Mouse (Mus musculus): ENCODE measurements at regions not wholly inside any gene's neighbourhood (a gene's known extent, or its start where the extent isn't known, plus 50 kb on each side); places are given as distances from the start of the nearest gene placed in this dataset.

GRCm38 (mm10) chr6:89069108-89069507 is 167.1 kb downstream of the Tpra1 start:
- no peaks in the 10 kb centered on the region for H3K4me1 ChIP-seq (ENCODE audit: insufficient read depth, low read depth, low read length)
- no peak overlapping the region for H3K4me3 ChIP-seq (ENCODE audit: low read depth, low read length)
- TF ChIP-seq POLR2AphosphoS5 (IDR thresholded peaks at IDR 0.05; ENCODE audit: insufficient replicate concordance, low read depth, low read length) (no peak), GATA1 (IDR thresholded peaks at IDR 0.05; ENCODE audit: borderline replicate concordance, low read length) (no peak), TAL1 (conservative IDR thresholded peaks at IDR 0.05; ENCODE audit: low read depth, low read length) (no peak), GATA2 (IDR thresholded peaks at IDR 0.05; ENCODE audit: borderline replicate concordance, low read depth, low read length) (no peak), CTCF (IDR thresholded peaks at IDR 0.05; ENCODE audit: low read depth, low read length) (no peak)
- no peak for ATAC-seq (ENCODE audit: extremely low read depth, insufficient number of reproducible peaks, low FRiP score, poor library complexity, severe bottlenecking)
- no peak for DNase-seq (ENCODE audit: low spot score)
- no peaks in the 10 kb centered on the region for H3K36me3 ChIP-seq (replicated peaks)
- no peaks in the 10 kb centered on the region for H3K9me3 ChIP-seq (replicated peaks)
- no peaks in the 10 kb centered on the region; the same call in 1 of the 2 replicates for H3K27me3 ChIP-seq (ENCODE audit: insufficient read depth, low read length)

- H3K9me3 ChIP-seq (replicated peaks) = no peaks in the 10 kb centered on the region
- no peaks in the 10 kb centered on the region for H3K4me1 ChIP-seq (ENCODE audit: insufficient read depth, low read depth, low read length)
- H3K4me3 ChIP-seq (ENCODE audit: low read depth, low read length) = no peak overlapping the region
- H3K36me3 ChIP-seq (replicated peaks) = no peaks in the 10 kb centered on the region
- peak; percentile 54 for DNase-seq (ENCODE audit: low spot score)
- TF ChIP-seq CTCF (IDR thresholded peaks at IDR 0.05; ENCODE audit: low read depth, low read length) = no peak
- TF ChIP-seq POLR2AphosphoS5 (IDR thresholded peaks at IDR 0.05; ENCODE audit: insufficient replicate concordance, low read depth, low read length) = no peak
- TF ChIP-seq GATA2 (IDR thresholded peaks at IDR 0.05; ENCODE audit: borderline replicate concordance, low read depth, low read length) = no peak
- no peak for TF ChIP-seq TAL1 (conservative IDR thresholded peaks at IDR 0.05; ENCODE audit: low read depth, low read length)
- no peak for TF ChIP-seq GATA1 (IDR thresholded peaks at IDR 0.05; ENCODE audit: borderline replicate concordance, low read length)
- H3K27me3 ChIP-seq (ENCODE audit: insufficient read depth, low read length) = no peaks in the 10 kb centered on the region; the same call in 1 of the 2 replicates
- ATAC-seq (ENCODE audit: extremely low read depth, insufficient number of reproducible peaks, low FRiP score, poor library complexity, severe bottlenecking) = no peak; the same call in 1 of the 2 replicates
Observed at GRCm38 (mm10) chr6:89070011-89070410, 168.0 kb downstream of the Tpra1 start.

GRCm38 (mm10) chr6:89071766-89072165 is 169.7 kb downstream of the Tpra1 start:
- Histone ChIP-seq H3K4me1 (ENCODE audit: insufficient read depth, low read depth, low read length) (no peaks in the 10 kb centered on the region), H3K9me3 (replicated peaks) (no peaks in the 10 kb centered on the region), H3K27me3 (ENCODE audit: insufficient read depth, low read length) (no peaks in the 10 kb centered on the region), H3K4me3 (ENCODE audit: low read depth, low read length) (no peak overlapping the region), H3K36me3 (replicated peaks) (no peaks in the 10 kb centered on the region)
- ATAC-seq (ENCODE audit: extremely low read depth, insufficient number of reproducible peaks, low FRiP score, poor library complexity, severe bottlenecking) = no peak
- no peak for DNase-seq (ENCODE audit: low spot score)
- no peak for TF ChIP-seq CTCF (IDR thresholded peaks at IDR 0.05; ENCODE audit: low read depth, low read length)
- TF ChIP-seq TAL1 (conservative IDR thresholded peaks at IDR 0.05; ENCODE audit: low read depth, low read length) = no peak

GRCm38 (mm10) chr6:89072569-89072968 is 170.5 kb downstream of the Tpra1 start:
- Histone ChIP-seq H3K27me3 (ENCODE audit: insufficient read depth, low read length) (no peaks in the 10 kb centered on the region), H3K4me3 (ENCODE audit: low read depth, low read length) (no peak overlapping the region), H3K36me3 (replicated peaks) (no peaks in the 10 kb centered on the region), H3K9me3 (replicated peaks) (no peaks in the 10 kb centered on the region), H3K4me1 (ENCODE audit: insufficient read depth, low read depth, low read length) (no peaks in the 10 kb centered on the region)
- no peak for TF ChIP-seq GATA1 (IDR thresholded peaks at IDR 0.05; ENCODE audit: borderline replicate concordance, low read length)
- ATAC-seq (ENCODE audit: extremely low read depth, insufficient number of reproducible peaks, low FRiP score, poor library complexity, severe bottlenecking) = no peak
- DNase-seq (ENCODE audit: low spot score) = no peak

GRCm38 (mm10) chr6:89081624-89082300 is 179.7 kb downstream of the Tpra1 start:
- TF ChIP-seq GATA1 (IDR thresholded peaks at IDR 0.05; ENCODE audit: borderline replicate concordance, low read length) (no peak), POLR2AphosphoS5 (IDR thresholded peaks at IDR 0.05; ENCODE audit: insufficient replicate concordance, low read depth, low read length) (no peak), CTCF (IDR thresholded peaks at IDR 0.05; ENCODE audit: low read depth, low read length) (no peak), TAL1 (conservative IDR thresholded peaks at IDR 0.05; ENCODE audit: low read depth, low read length) (no peak), GATA2 (IDR thresholded peaks at IDR 0.05; ENCODE audit: borderline replicate concordance, low read depth, low read length) (no peak)
- ATAC-seq (ENCODE audit: extremely low read depth, insufficient number of reproducible peaks, low FRiP score, poor library complexity, severe bottlenecking) (no peak), DNase-seq (ENCODE audit: low spot score) (no peak)
- H3K4me1 ChIP-seq (ENCODE audit: insufficient read depth, low read depth, low read length) = no peaks in the 10 kb centered on the region
- H3K27me3 ChIP-seq (ENCODE audit: insufficient read depth, low read length) = peaks cover 5% of the 10 kb centered on the region; the same call in 1 of the 2 replicates
- no peak overlapping the region for H3K4me3 ChIP-seq (ENCODE audit: low read depth, low read length)
- no peaks in the 10 kb centered on the region for H3K9me3 ChIP-seq (replicated peaks)
- H3K36me3 ChIP-seq (replicated peaks) = no peaks in the 10 kb centered on the region

GRCm38 (mm10) chr6:89084437-89084836 is 182.4 kb downstream of the Tpra1 start:
- no peaks in the 10 kb centered on the region for H3K36me3 ChIP-seq (replicated peaks)
- ATAC-seq (ENCODE audit: extremely low read depth, insufficient number of reproducible peaks, low FRiP score, poor library complexity, severe bottlenecking) (no peak), DNase-seq (ENCODE audit: low spot score) (no peak)
- H3K4me1 ChIP-seq (ENCODE audit: insufficient read depth, low read depth, low read length) = no peaks in the 10 kb centered on the region
- peaks cover under 1% of the 10 kb centered on the region; the same call in 1 of the 2 replicates for H3K9me3 ChIP-seq (replicated peaks)
- TF ChIP-seq POLR2AphosphoS5 (IDR thresholded peaks at IDR 0.05; ENCODE audit: insufficient replicate concordance, low read depth, low read length) (no peak), CTCF (IDR thresholded peaks at IDR 0.05; ENCODE audit: low read depth, low read length) (0 out of 2 replicates have a peak, but pooled peaks have one; percentile 16)
- H3K27me3 ChIP-seq (ENCODE audit: insufficient read depth, low read length) = peaks cover 5% of the 10 kb centered on the region; the same call in 1 of the 2 replicates
- H3K4me3 ChIP-seq (ENCODE audit: low read depth, low read length) = no peak overlapping the region

- Histone ChIP-seq H3K4me1 (ENCODE audit: insufficient read depth, low read depth, low read length) (no peaks in the 10 kb centered on the region), H3K27me3 (ENCODE audit: insufficient read depth, low read length) (peaks cover 9% of the 10 kb centered on the region), H3K4me3 (ENCODE audit: low read depth, low read length) (no peak overlapping the region), H3K9me3 (replicated peaks) (peaks cover 5% of the 10 kb centered on the region), H3K36me3 (replicated peaks) (no peaks in the 10 kb centered on the region)
- no peak for DNase-seq (ENCODE audit: low spot score)
- TF ChIP-seq GATA1 (IDR thresholded peaks at IDR 0.05; ENCODE audit: borderline replicate concordance, low read length) (no peak), CTCF (IDR thresholded peaks at IDR 0.05; ENCODE audit: low read depth, low read length) (no peak), POLR2AphosphoS5 (IDR thresholded peaks at IDR 0.05; ENCODE audit: insufficient replicate concordance, low read depth, low read length) (no peak), TAL1 (conservative IDR thresholded peaks at IDR 0.05; ENCODE audit: low read depth, low read length) (no peak), GATA2 (IDR thresholded peaks at IDR 0.05; ENCODE audit: borderline replicate concordance, low read depth, low read length) (no peak)
- ATAC-seq (ENCODE audit: extremely low read depth, insufficient number of reproducible peaks, low FRiP score, poor library complexity, severe bottlenecking) = no peak
Observed at GRCm38 (mm10) chr6:89085151-89085550, 183.1 kb downstream of the Tpra1 start.
